8 mouse cellular contexts compared by ENCODE assay signal in genomic region chr11:76406702-76407583, GRCm38 (mm10). TPM values are rescaled to one million over a fixed set of nuclear protein-coding genes. Genes with fewer than 3 reads are reported as not detected.
DNase-seq lines count a peak whose midpoint lies in the region; ATAC-seq lines count a peak whose summit lies in the region.

TSS of gene Timm22 (plus strand) at chr11:76406952.

- H3K27me3 ChIP-seq in forebrain, embryonic 14.5 days (replicated peaks; ENCODE audit: control insufficient read depth, insufficient read depth, low read length): no peaks in the 10 kb centered on the region
- 0 out of 2 replicates have a peak, but pooled peaks cover 2% of the 10 kb centered on the region for H3K27me3 ChIP-seq in neural tube, embryonic 15.5 days (replicated peaks)

- no peaks in the 10 kb centered on the region for H3K9me3 ChIP-seq in forebrain, embryonic 14.5 days (replicated peaks; ENCODE audit: control insufficient read depth, low read length)
- no peaks in the 10 kb centered on the region for H3K9me3 ChIP-seq in neural tube, embryonic 15.5 days (replicated peaks)

- peak within 1 kb of the TSS; percentile 56 for H3K4me3 ChIP-seq in forebrain, embryonic 14.5 days (ENCODE audit: low read depth, low read length)
- peak within 1 kb of the TSS; percentile 93 for H3K4me3 ChIP-seq in neural tube, embryonic 15.5 days (replicated peaks)

- 1% methylated on average over 46 of the region's 46 CpGs for WGBS in forebrain, embryonic 14.5 days
- under 1% methylated on average over 46 of the region's 46 CpGs for WGBS in neural tube, embryonic 15.5 days

- intact Hi-C loops in heart, postnatal 14 days (cut with DNase I): loop anchor here (5.0 to 10.0 kb wide), 3 partner anchors 220 to 632 kb away; partner anchors contain the start of gene 1700016K19Rik

- peaks cover 8% of the 10 kb centered on the region; the same call in 1 of the 2 replicates for H3K36me3 ChIP-seq in forebrain, embryonic 14.5 days (ENCODE audit: control insufficient read depth, insufficient read depth, low read length)
- peaks cover 10% of the 10 kb centered on the region for H3K36me3 ChIP-seq in neural tube, embryonic 15.5 days

- DNase-seq in ES-CJ7 (ENCODE audit: low read depth, low spot score): peak; percentile 99
- DNase-seq in cerebellum, adult 11 months: peak; percentile 97
- peak; percentile 99 for DNase-seq in forebrain, embryonic 14.5 days (ENCODE audit: low spot score)
- peak; percentile 96 to 98 for DNase-seq in heart, postnatal 14 days
- peak; percentile 98 for DNase-seq in layer of hippocampus, adult 11-12 months (ENCODE audit: low spot score)
- DNase-seq in lung, adult 18-20 months: peak; percentile 97 to 98
- peak; percentile 93 for DNase-seq in testis, postnatal 14 days (ENCODE audit: low spot score)

- peak; percentile 97 for ATAC-seq in forebrain, embryonic 14.5 days
- peak; percentile 96 for ATAC-seq in neural tube, embryonic 15.5 days (ENCODE audit: low FRiP score)

- H3K27ac ChIP-seq in forebrain, embryonic 14.5 days (ENCODE audit: low read depth, low read length): no peak within 1 kb of the TSS
- H3K27ac ChIP-seq in neural tube, embryonic 15.5 days (replicated peaks): peak within 1 kb of the TSS; percentile 91

- peak within 1 kb of the TSS; percentile 79 for H3K4me2 ChIP-seq in forebrain, embryonic 14.5 days (ENCODE audit: low read length)
- peak within 1 kb of the TSS; percentile 75 for H3K4me2 ChIP-seq in neural tube, embryonic 15.5 days

- 0 out of 2 replicates have a peak, but pooled peaks cover 2% of the 10 kb centered on the region for H3K4me1 ChIP-seq in forebrain, embryonic 14.5 days (ENCODE audit: control insufficient read depth, insufficient read depth, low read length)
- peaks cover 21% of the 10 kb centered on the region for H3K4me1 ChIP-seq in neural tube, embryonic 15.5 days

- peak within 1 kb of the TSS; percentile 84 for H3K9ac ChIP-seq in forebrain, embryonic 14.5 days (ENCODE audit: low read length)
- peak within 1 kb of the TSS; percentile 97 for H3K9ac ChIP-seq in neural tube, embryonic 15.5 days (replicated peaks)

RNA-seq across cellular contexts. Expression of gene Timm22, which starts in this region (rescaled TPM):
- polyA plus RNA-seq in forebrain, embryonic 14.5 days (2014; fragmentation: Nextera tagmentation; extraction: Ambion mirVana): 125 TPM in 2 replicates
- total RNA-seq in heart, postnatal 14 days (2021): 10 to 100 TPM; 41.3 to 46.9 TPM
- polyA plus RNA-seq in neural tube, embryonic 15.5 days (2015; fragmentation: Nextera tagmentation; extraction: Ambion mirVana): 107 and 108 TPM in 2 replicates
